Mouse (Mus musculus): ENCODE measurements around the gene Gm21970.

Gm21970 gene

DNA sequence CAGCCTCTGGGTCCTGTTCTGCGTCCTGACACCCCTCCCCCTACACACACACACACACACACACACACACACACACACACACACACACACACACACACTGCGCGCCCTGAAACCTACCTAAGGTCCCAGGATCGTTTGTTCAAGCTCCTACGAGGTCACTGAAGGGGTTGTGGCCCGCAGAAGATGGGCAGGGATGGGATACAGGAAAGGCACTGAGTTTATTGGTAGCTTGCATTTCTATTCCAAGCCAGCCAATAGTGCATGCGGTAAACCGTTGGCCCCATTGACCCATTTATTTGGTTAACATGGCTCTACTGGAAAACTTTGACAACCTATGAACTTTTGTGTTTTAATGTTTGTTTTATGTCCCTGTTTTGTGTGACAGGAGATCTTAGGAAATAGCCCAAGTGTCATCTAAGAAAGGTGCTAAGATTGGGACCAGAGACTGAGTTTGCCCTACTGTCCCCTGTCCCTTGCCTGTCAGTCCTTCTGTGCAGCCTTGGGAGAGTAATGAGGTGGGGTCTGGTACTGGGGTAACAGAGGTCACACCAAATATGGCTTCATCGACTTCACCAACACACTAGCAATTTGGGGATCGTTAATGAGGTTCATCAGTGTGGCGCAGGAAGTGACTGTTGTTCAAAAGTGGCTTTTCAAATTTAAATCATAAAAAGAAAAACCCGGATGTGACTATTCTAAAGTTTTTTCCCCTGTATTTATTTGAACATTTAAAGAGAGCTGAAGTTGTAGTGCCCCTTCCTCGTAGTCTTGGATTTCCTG lies 17.9 kb upstream of the Gm21970 start:
- DNase-seq: no peak

GRCm38 (mm10) chr16:91374253-91374634 lies 17.3 kb upstream of the Gm21970 start:
- DNase-seq: no peak

DNA sequence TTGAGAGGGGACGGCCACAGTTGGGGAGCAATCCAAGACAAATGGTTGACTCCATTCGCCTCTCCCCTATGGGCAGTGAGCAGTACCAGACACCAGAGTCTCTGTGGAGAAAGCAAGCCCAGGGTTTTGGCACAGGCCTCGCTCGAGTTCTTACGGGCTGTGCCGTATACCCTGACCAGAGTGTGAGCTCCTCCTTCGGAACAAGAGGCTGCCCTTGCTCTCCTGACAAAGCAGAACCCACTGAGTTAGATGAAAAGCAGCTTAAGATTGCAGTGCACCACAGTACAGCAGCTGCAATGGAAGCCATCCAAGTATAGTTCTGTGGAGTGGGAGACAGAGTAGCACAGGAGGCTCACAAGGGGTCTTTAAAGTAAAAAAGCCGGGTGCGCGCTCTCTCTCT lies 14.8 kb upstream of the Gm21970 start:
- no peak for DNase-seq

DNA sequence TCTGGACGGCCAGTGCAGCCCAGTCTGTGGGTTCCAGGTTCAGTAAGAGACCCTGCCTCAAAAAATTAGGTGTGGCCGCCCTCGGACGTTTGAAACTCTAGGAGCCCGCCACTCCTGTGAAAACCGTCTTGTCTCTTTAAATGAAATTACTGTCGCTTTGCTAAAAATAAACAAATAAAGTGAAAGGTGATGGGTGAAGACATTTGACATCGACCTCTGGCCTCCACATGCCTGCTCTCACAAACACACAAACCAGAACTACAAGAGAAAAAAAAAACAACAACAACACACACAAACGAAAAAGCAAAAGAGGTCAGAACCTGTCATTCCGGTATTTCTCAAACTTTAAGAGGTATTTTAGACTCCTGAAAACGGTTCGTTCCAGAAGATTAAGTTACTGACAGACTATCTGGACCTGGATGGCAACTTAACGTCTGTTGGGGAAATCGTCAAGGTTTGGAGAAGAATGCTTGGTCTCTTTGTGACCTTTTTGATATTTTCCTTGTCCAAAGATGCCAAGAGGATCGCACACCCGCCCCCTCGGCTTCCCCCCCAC lies 13.0 kb upstream of the Gm21970 start:
- DNase-seq: no peak

DNA sequence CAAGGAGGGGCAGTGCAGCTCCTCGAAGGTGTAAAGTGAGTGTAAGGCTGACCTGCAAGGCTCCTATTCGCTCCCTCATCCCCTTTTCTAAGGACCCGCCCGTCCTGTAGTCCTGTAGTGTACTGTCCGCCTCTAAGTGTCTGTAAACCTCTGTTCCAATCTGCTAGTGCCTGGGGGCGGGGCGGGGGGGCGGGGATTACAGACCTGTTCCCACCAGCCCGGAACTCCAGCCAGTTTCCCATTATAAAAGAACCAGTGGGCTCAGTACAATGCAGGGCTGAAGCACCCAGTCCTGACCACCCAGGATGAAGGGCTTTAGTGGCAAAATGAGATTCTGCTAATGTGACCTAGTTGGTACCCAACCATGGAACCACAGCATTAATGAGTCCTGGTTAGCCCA lies 12.5 kb upstream of the Gm21970 start:
- DNase-seq: no peak

DNA sequence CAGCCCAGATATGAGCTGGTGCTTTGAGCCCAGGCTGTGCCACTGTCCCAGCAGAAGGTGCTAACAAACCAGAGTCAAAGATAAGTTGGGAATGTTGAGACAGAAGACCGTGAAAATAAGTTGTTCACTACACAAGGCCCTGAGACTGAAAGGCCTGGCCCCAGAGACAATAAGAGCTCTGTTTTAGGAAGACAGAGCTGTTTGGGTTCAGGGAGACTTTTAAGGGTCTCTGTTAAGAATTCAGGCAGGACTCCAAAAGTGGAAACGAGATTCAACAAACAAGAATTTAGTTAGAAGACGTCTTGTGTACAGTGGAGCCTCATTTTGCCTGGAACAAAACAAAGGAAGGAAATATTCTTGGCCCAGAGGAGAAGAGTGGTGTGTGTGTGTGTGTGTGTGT lies 12.1 kb upstream of the Gm21970 start:
- no peak for DNase-seq

- no peak for DNase-seq
Observed at GRCm38 (mm10) chr16:91380151-91380550, 11.4 kb upstream of the Gm21970 start.

GRCm38 (mm10) chr16:91381606-91382005 lies 9.9 kb upstream of the Gm21970 start:
- DNase-seq: no peak

- no peak for DNase-seq
Observed at GRCm38 (mm10) chr16:91382261-91382790, 9.2 kb upstream of the Gm21970 start.

DNA sequence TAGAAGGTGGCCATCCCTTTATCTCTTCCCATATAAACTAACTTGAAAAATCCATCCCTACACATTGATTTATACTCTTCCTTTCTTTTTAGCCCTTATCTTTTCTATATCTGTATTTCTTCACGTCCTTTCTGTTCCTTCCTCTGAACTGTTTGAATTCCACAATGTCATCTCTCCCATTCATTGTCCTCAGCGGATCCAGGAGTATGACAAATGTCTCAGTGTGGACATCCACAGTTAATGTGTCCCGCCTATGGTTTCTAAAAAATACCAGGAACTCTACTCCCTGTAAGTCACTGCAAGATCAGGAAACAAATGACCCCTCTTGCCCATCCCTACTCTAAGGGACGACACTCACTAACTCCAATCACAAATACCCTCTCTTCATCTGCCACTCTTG lies 7.3 kb upstream of the Gm21970 start:
- DNase-seq: no peak

DNA sequence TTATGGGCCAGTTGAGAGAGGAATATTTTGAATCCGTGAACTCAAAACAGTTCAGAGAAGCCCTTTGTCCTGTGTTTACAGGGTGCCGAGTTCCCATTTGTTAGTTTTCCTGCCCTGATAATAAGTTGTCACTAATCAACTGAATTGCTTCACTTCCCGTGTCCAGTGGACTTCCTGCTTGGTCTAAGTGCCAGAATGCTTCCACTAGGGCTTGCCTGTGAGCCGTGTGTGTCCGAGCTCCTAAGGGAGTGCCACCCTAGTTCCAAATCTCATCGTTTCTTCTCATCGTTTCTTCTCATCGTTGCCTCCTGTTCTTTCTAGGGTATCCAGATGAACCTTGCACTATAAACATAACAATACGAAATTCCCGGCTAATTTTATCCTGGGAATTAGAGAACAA lies 5.9 kb upstream of the Gm21970 start:
- peak; percentile 67 for DNase-seq

GRCm38 (mm10) chr16:91386419-91387120 lies 5.0 kb upstream of the Gm21970 start:
- DNase-seq: no peak

DNA sequence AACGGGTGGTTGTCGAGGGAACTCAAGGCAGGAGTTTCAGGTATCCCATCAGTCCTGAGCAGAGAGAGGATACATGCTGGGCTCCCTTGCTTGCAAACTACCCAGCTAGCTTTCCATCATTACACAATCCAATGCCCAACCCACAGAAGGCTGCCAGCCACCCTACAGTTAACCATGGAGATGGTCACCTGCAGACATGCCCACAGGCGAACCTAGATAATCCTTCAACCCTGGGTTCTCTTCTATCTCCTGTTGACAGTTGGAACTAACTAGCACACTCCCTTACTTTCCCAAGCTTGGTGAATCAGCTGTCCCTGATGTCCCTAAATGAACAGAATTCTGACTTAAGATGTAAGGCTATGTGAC lies 4.4 kb upstream of the Gm21970 start:
- no peak for DNase-seq

- no peak for DNase-seq
Observed at GRCm38 (mm10) chr16:91390100-91390499, 1.4 kb upstream of the Gm21970 start.

DNA sequence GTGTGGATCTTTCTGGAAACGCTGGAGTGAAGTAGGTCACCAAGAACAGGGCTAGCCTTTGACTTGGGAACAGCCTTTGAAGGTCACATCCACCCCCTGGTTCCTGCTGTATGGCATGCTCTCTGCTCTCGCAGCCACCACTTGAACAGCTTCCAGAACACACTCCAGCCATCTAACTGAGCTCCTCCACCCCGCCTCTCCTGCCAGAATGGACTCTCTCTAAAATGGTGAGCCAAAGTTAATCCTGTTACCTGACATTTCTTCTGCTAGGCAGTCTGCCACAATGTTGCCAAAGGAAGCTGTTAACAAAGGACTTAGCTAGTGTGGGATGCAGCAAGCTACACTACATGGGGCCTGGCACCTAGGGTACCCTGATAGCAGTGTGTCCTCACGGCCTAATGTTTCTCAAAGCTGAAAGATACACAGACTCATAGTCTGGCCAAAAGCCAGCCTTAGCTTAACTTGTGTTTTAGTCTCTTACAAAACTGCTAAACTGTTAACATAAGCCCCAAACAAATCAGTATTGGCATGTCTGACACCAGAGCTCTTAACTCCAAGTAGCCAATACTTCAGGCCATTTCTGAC lies 3.4 kb downstream of the Gm21970 start:
- DNase-seq: no peak

DNA sequence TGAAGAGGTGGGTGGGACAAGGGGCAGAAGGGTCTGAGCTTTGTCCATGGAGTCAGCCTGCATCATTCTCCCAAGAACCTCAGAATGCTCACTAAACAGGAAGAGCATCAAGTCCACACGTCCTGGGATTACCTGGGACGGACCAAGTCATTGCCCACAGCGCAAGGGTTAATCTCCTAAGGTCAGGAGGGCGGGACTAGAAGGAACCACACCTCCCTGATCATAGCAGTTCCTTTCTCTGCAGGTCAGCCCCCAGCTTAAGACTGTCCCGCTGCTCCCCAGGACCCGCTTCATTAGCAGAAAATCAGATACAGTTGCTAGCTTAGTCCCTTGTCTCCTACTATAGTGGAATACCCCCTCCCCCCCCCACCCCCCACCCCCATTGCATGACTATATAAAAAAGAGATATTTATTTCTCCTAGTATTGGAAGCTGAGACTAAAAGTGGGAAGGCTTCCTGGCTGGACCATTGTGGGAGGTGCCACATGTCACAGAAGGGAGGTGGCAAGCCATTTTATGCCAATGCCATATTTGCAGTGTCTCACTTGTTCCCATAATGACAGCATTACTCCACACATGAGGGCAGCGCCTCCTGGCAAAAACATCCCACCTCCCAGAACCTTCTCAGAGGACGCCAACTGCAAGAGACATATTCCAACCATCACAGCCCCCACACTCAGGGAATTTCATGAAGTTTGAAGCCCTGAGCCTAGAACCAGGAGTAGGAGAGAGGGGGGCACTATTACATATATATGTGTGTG lies 4.3 kb downstream of the Gm21970 start:
- DNase-seq: no peak

DNA sequence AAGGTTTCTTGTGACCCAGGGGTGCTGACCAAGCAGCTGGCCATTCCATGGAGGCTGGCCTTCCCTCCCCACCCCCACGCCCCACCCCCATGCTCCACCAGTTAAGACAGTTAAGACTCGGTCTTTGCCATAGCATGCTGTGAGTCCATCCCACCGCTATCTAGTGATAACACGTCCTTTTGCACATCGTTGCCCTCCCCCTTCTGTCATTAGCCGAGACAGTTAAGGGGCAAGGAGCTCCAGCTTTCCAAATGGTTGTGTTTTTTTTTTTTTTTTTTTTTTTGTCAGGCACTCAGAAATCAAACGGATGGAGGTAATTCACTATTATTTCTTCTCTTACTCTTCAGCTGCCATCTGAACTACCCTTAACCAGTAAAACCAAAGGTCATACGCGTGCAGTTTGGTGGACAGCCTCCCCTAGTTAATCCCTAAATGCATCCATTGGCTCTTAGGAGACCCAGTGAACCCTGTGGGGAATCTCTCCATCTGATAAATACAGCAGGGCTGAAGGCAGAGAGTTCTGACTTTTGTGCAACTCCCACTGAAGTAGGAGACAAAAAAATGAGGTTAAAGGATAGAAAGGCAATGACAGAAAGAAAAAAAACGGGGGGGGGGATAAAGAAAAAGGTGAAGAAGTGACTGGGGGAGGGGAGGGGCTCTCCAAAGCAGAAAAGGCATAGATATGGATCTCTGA lies 5.5 kb downstream of the Gm21970 start:
- no peak for DNase-seq

GRCm38 (mm10) chr16:91398030-91398429 lies 6.5 kb downstream of the Gm21970 start:
- no peak for DNase-seq

- no peak for DNase-seq
Observed at GRCm38 (mm10) chr16:91398944-91399343, 7.4 kb downstream of the Gm21970 start.

DNA sequence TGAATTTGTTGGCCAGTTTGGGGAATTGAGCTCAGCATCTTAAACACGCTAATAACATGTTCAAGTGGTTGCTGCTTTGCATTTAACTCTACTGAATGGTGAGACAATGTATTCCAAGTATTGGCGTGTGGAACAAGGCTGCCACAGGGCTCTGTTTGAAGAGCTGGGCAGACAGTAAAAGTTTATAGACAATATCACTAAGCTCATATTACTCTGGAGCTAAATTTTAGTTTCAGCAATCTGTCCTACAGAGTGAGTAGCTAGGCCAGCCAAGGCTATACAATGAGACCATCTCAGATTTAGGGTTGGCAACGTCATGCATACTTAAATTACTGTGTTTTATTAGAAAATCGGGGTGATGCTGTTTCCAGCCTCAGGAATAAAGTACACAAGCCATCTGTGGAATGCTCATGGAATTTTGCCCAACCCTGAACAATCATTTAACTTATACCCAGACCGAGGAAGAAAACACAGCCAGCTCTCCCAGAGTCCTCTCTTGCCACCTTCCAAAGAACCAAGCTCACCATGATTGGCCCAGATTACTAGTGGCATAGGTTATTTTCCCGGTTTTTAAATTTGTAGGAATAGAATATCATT lies 10.1 kb downstream of the Gm21970 start:
- DNase-seq: no peak

- DNase-seq: no peak
Observed at GRCm38 (mm10) chr16:91403784-91404183, 12.3 kb downstream of the Gm21970 start.

GRCm38 (mm10) chr16:91404187-91404586 lies 12.7 kb downstream of the Gm21970 start:
- no peak for DNase-seq

Data from kidney, adult 11 months (tissue).